32 mouse cellular contexts compared by ENCODE assay signal in the genomic region with DNA sequence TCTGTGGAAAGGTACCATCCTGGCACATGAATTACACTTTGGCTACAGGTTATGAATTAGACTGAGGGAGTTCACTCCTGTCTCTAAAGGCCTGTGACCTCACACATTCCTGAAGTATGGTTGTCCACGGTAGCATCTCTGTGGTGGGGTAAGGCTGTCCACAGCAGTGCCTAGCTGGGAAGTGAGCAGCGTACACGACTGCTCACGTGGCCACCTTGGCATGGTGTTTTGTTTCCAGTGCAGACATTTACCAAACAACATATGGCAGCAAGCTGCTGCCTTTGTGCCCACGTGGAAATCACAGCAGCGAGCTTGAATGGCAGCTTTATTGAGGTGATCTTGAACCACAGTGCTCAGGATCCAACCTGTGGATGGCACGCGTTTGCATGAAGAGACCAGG.
A peak's percentile ranks its signal among the peaks of the same experiment; 100 is the strongest.
DNase-seq lines count a peak whose midpoint lies in the region; ATAC-seq and TF ChIP-seq lines count a peak whose summit lies in the region.
"Had no signal": no experiment of that assay in that cellular context is flagged by ENCODE, and none has a peak within 500 bp of the region (broad histone marks: within the 10 kb centered on the region; RNA-seq: fewer than 3 reads in every experiment).

No protein-coding gene starts in this region.

- H3K9me3 ChIP-seq in hindbrain, postnatal 0 days (ENCODE audit: low read length): no peaks in the 10 kb centered on the region
- no peaks in the 10 kb centered on the region for H3K9me3 ChIP-seq in hindbrain, embryonic 14.5 days (ENCODE audit: control insufficient read depth, low read length)
- H3K9me3 ChIP-seq in forebrain, embryonic 16.5 days (ENCODE audit: control insufficient read depth, low read length): no peaks in the 10 kb centered on the region
- H3K9me3 ChIP-seq: embryonic facial prominence, embryonic 13.5 days; hindbrain, embryonic 12.5 days; neural tube, embryonic 15.5 days had no signal

- DNase-seq in hindbrain, postnatal 0 days (ENCODE audit: low spot score): peak; percentile 57
- DNase-seq in hindbrain, embryonic 14.5 days (ENCODE audit: low spot score): no peak
- peak; percentile 32 for DNase-seq in left cerebral cortex, postnatal 4 days
- no peak for DNase-seq in left cerebral cortex, adult 18-20 months (ENCODE audit: low spot score in 2 of 2)
- DNase-seq in brain, embryonic 14.5 days (ENCODE audit: low read depth): peak; percentile 90
- DNase-seq in lung, postnatal 36 days: no peak
- no peak for DNase-seq in thymus, postnatal 14 days
- DNase-seq: adrenal gland, adult 2 months; adrenal gland, postnatal 36 days; cerebellum, adult 9-10 months; embryo, embryonic 11 days; gastrocnemius, postnatal 36 days; heart, adult 18-20 months; heart, postnatal 36 days; kidney, adult 9 months; kidney, postnatal 14 days; lung, adult 2 months; lung, postnatal 10 days; retina, postnatal 1 day; right cerebral cortex, postnatal 14 days had no signal

- WGBS in hindbrain, postnatal 0 days: 38% methylated on average over 8 of the region's 8 CpGs
- WGBS in hindbrain, embryonic 14.5 days: 56% methylated on average over 8 of the region's 8 CpGs
- 26% methylated on average over 8 of the region's 8 CpGs for WGBS in forebrain, embryonic 16.5 days

- no peak for TF ChIP-seq CTCF in hindbrain, postnatal 0 days (IDR thresholded peaks at IDR 0.05; ENCODE audit: low read depth)
- no peak for TF ChIP-seq CTCF in brain, embryonic 14.5 days (IDR thresholded peaks at IDR 0.05; ENCODE audit: borderline replicate concordance, extremely low read depth, insufficient read depth, insufficient read length)

- H3K27ac ChIP-seq in hindbrain, postnatal 0 days: no peak overlapping the region
- H3K27ac ChIP-seq in hindbrain, embryonic 14.5 days: no peak overlapping the region
- no peak overlapping the region for H3K27ac ChIP-seq in forebrain, embryonic 16.5 days (ENCODE audit: low read length)
- H3K27ac ChIP-seq: embryonic facial prominence, embryonic 13.5 days; hindbrain, embryonic 12.5 days; liver, embryonic 14.5 days; neural tube, embryonic 15.5 days had no signal

- H3K36me3 ChIP-seq in hindbrain, postnatal 0 days (ENCODE audit: insufficient read depth, low read length): no peaks in the 10 kb centered on the region
- no peaks in the 10 kb centered on the region for H3K36me3 ChIP-seq in hindbrain, embryonic 14.5 days (replicated peaks; ENCODE audit: control insufficient read depth, insufficient read depth)
- no peaks in the 10 kb centered on the region for H3K36me3 ChIP-seq in forebrain, embryonic 16.5 days (ENCODE audit: control insufficient read depth, insufficient read depth)
- H3K36me3 ChIP-seq: embryonic facial prominence, embryonic 13.5 days; hindbrain, embryonic 12.5 days; neural tube, embryonic 15.5 days had no signal

- no peak overlapping the region for H3K9ac ChIP-seq in hindbrain, postnatal 0 days (replicated peaks; ENCODE audit: low read length)
- no peak overlapping the region for H3K9ac ChIP-seq in hindbrain, embryonic 14.5 days
- no peak overlapping the region for H3K9ac ChIP-seq in forebrain, embryonic 16.5 days (replicated peaks; ENCODE audit: low read depth, low read length)
- H3K9ac ChIP-seq: embryonic facial prominence, embryonic 13.5 days; hindbrain, embryonic 12.5 days; liver, embryonic 14.5 days; neural tube, embryonic 15.5 days had no signal

- no peak overlapping the region for H3K4me2 ChIP-seq in hindbrain, postnatal 0 days (ENCODE audit: low read depth, low read length)
- no peak overlapping the region for H3K4me2 ChIP-seq in hindbrain, embryonic 14.5 days (replicated peaks)
- no peak overlapping the region for H3K4me2 ChIP-seq in forebrain, embryonic 16.5 days (ENCODE audit: low read length)
- H3K4me2 ChIP-seq: embryonic facial prominence, embryonic 13.5 days; heart, embryonic 11.5 days; hindbrain, embryonic 12.5 days; midbrain, embryonic 11.5 days; neural tube, embryonic 15.5 days had no signal

- TF ChIP-seq POLR2A in brain, embryonic 14.5 days (IDR thresholded peaks at IDR 0.05; ENCODE audit: borderline replicate concordance, extremely low read depth, insufficient read depth, insufficient read length, poor library complexity, severe bottlenecking): no peak

- H3K4me3 ChIP-seq in hindbrain, postnatal 0 days (ENCODE audit: low read length): no peak overlapping the region
- no peak overlapping the region for H3K4me3 ChIP-seq in hindbrain, embryonic 14.5 days (replicated peaks; ENCODE audit: low read length)
- H3K4me3 ChIP-seq in forebrain, embryonic 16.5 days (replicated peaks; ENCODE audit: low read length): no peak overlapping the region
- H3K4me3 ChIP-seq: embryonic facial prominence, embryonic 13.5 days; erythroblast, embryonic 14.5 days; hindbrain, embryonic 12.5 days; myocyte; neural tube, embryonic 15.5 days had no signal

- H3K4me1 ChIP-seq in hindbrain, postnatal 0 days (ENCODE audit: insufficient read depth, low read length): no peaks in the 10 kb centered on the region
- H3K4me1 ChIP-seq in hindbrain, embryonic 14.5 days (replicated peaks; ENCODE audit: control insufficient read depth, insufficient read depth, low read length): no peaks in the 10 kb centered on the region
- peaks cover 35% of the 10 kb centered on the region for H3K4me1 ChIP-seq in forebrain, embryonic 16.5 days (replicated peaks; ENCODE audit: control insufficient read depth, insufficient read depth, low read length)

- intact Hi-C loops in left cerebral cortex, postnatal 4 days (cut with DNase I): no loop called here

- H3K27me3 ChIP-seq in hindbrain, postnatal 0 days (ENCODE audit: insufficient read depth, low read length): peaks cover 4% of the 10 kb centered on the region; the same call in 1 of the 2 replicates
- peaks cover 20% of the 10 kb centered on the region for H3K27me3 ChIP-seq in hindbrain, embryonic 14.5 days (ENCODE audit: control insufficient read depth, insufficient read depth, low read length)
- peaks cover 30% of the 10 kb centered on the region for H3K27me3 ChIP-seq in forebrain, embryonic 16.5 days (replicated peaks; ENCODE audit: control insufficient read depth, insufficient read depth, low read length)

- ATAC-seq in hindbrain, postnatal 0 days: 0 out of 2 replicates have a peak, but pooled peaks have one; percentile 55
- ATAC-seq in hindbrain, embryonic 14.5 days (ENCODE audit: low FRiP score): no peak
- peak; percentile 49 for ATAC-seq in forebrain, embryonic 16.5 days
- ATAC-seq: activated CD4-positive, CD25-positive, alpha-beta regulatory T cell, adult 4 months; intestine, postnatal 0 days; midbrain, embryonic 16.5 days had no signal

Comparison
In these comparisons a context has a peak if more than half of its experiments do, and no peak if none do; other contexts are left out.
1. DNase-seq: peak in hindbrain, postnatal 0 days (single experiment), left cerebral cortex, postnatal 4 days (single experiment) and brain, embryonic 14.5 days (single experiment); none in hindbrain, embryonic 14.5 days (single experiment), left cerebral cortex, adult 18-20 months (0 of 2), lung, postnatal 36 days (single experiment) and thymus, postnatal 14 days (single experiment).